Comparison of ENCODE assay signal across 8 mouse cellular contexts in genomic region chr8:94385506-94386213, GRCm38 (mm10). TPM values are rescaled to one million over a fixed set of nuclear protein-coding genes. Genes with fewer than 3 reads are reported as not detected.
DNase-seq lines count a peak whose midpoint lies in the region; ATAC-seq and TF ChIP-seq lines count a peak whose summit lies in the region.

No protein-coding gene starts in this region.

- peaks cover 17% of the 10 kb centered on the region for H3K4me1 ChIP-seq in forebrain, embryonic 12.5 days
- peaks cover 9% of the 10 kb centered on the region for H3K4me1 ChIP-seq in liver, embryonic 11.5 days (replicated peaks; ENCODE audit: control insufficient read depth, insufficient read depth, low read length)

- peak overlapping the region; percentile 85 for H3K9ac ChIP-seq in forebrain, embryonic 12.5 days
- H3K9ac ChIP-seq in liver, embryonic 11.5 days (ENCODE audit: low read depth, low read length): peak overlapping the region; percentile 96

- peaks cover 12% of the 10 kb centered on the region for H3K36me3 ChIP-seq in forebrain, embryonic 12.5 days (replicated peaks)
- peaks cover 15% of the 10 kb centered on the region for H3K36me3 ChIP-seq in liver, embryonic 11.5 days (ENCODE audit: control insufficient read depth, insufficient read depth, low read length)

- H3K9me3 ChIP-seq in forebrain, embryonic 12.5 days: no peaks in the 10 kb centered on the region
- no peaks in the 10 kb centered on the region for H3K9me3 ChIP-seq in liver, embryonic 11.5 days (ENCODE audit: control insufficient read depth, low read length)

- WGBS in forebrain, embryonic 12.5 days: 29% methylated on average over 20 of the region's 20 CpGs
- whole genome bisulfite sequencing in liver, embryonic 11.5 days: 29% methylated on average over 20 of the region's 20 CpGs

- no peak for TF ChIP-seq CTCF in gastrocnemius, adult 2 months (IDR thresholded peaks at IDR 0.05)

- intact Hi-C loops in gastrocnemius, adult 2 months (cut with DNase I): loop anchor here (2.0 kb wide), 1 partner anchor 21 kb away; no protein-coding TSS in a partner anchor
- intact Hi-C loops in gastrocnemius, postnatal 14 days (cut with DNase I; ENCODE audit: low total_unique reads): no loop called here

- peak; percentile 35 for DNase-seq in gastrocnemius, adult 2 months
- DNase-seq in gastrocnemius, postnatal 4 days (ENCODE audit: low spot score in 2 of 2): no peak
- no peak for DNase-seq in liver, embryonic 11.5 days (ENCODE audit: low spot score)
- no peak for DNase-seq in adrenal gland, adult (ENCODE audit: inconsistent age in 2 of 2, low spot score in 1 of 2)
- no peak for DNase-seq in ovary, postnatal 36 days (ENCODE audit: low spot score)
- no peak for DNase-seq in gastrocnemius, postnatal 14 days

- H3K4me2 ChIP-seq in forebrain, embryonic 12.5 days: peak overlapping the region; percentile 83
- peak overlapping the region; percentile 90 for H3K4me2 ChIP-seq in liver, embryonic 11.5 days

- peak overlapping the region; percentile 96 for H3K27ac ChIP-seq in gastrocnemius, adult 2 months
- peak overlapping the region; percentile 83 for H3K27ac ChIP-seq in forebrain, embryonic 12.5 days
- peak overlapping the region; percentile 76; the same call in 1 of the 2 replicates for H3K27ac ChIP-seq in liver, embryonic 11.5 days (ENCODE audit: low read depth, low read length)

- peak; percentile 25 for ATAC-seq in CD4-positive, CD25-positive, alpha-beta regulatory T cell, adult 4 months
- no peak for ATAC-seq in forebrain, embryonic 12.5 days (ENCODE audit: low FRiP score)
- peak; percentile 6 for ATAC-seq in liver, embryonic 11.5 days (replicated peaks; ENCODE audit: low FRiP score)

- H3K27me3 ChIP-seq in forebrain, embryonic 12.5 days: no peaks in the 10 kb centered on the region
- no peaks in the 10 kb centered on the region for H3K27me3 ChIP-seq in liver, embryonic 11.5 days (replicated peaks; ENCODE audit: control insufficient read depth, insufficient read depth, low read length)

- peak overlapping the region; percentile 77 for H3K4me3 ChIP-seq in gastrocnemius, adult 2 months
- peak overlapping the region; percentile 83 for H3K4me3 ChIP-seq in forebrain, embryonic 12.5 days (replicated peaks)
- H3K4me3 ChIP-seq in liver, embryonic 11.5 days (ENCODE audit: low read depth, low read length): peak overlapping the region; percentile 92

RNA-seq across cellular contexts. Expression of gene Herpud1, which starts 0.6 kb away (rescaled TPM):
- 100 to 1,000 TPM; 111 to 117 TPM for total RNA-seq in gastrocnemius, adult 2 months (2021)
- total RNA-seq in gastrocnemius, postnatal 4 days (2021): 10 to 100 TPM; 57.2 to 58.0 TPM
- polyA plus RNA-seq in CD4-positive, CD25-positive, alpha-beta regulatory T cell, adult 4 months (2017; shearing (Covaris generic)): 100 to 1,000 TPM; 177 to 183 TPM
- polyA plus RNA-seq in forebrain, embryonic 12.5 days (2016; fragmentation: Nextera tagmentation; extraction: Ambion mirVana): 52.0 and 58.0 TPM in 2 replicates
- 110 and 115 TPM in 2 replicates for polyA plus RNA-seq in liver, embryonic 11.5 days (2014; fragmentation: Nextera tagmentation; extraction: Ambion mirVana)
- 10 to 100 TPM; 55.1 to 75.2 TPM for total RNA-seq in gastrocnemius, postnatal 14 days (2021)

RNA-seq across cellular contexts. Expression of gene Nlrc5, which starts 48.5 kb away (rescaled TPM):
- 1 to 10 TPM in 1 of 2 experiments, under 1 TPM in 1; 0.43 to 1.1 TPM for total RNA-seq in gastrocnemius, adult 2 months (2021)
- 1 to 10 TPM in 1 of 2 experiments, under 1 TPM in 1; 0.65 to 1.8 TPM for total RNA-seq in gastrocnemius, postnatal 4 days (2021)
- 100 to 1,000 TPM; 186 to 214 TPM for polyA plus RNA-seq in CD4-positive, CD25-positive, alpha-beta regulatory T cell, adult 4 months (2017; shearing (Covaris generic))
- polyA plus RNA-seq in forebrain, embryonic 12.5 days (2016; fragmentation: Nextera tagmentation; extraction: Ambion mirVana): 0.12 and 0.13 TPM in 2 replicates
- not detected in 2 replicates for polyA plus RNA-seq in liver, embryonic 11.5 days (2014; fragmentation: Nextera tagmentation; extraction: Ambion mirVana)
- under 1 TPM; 0.13 to 0.41 TPM for total RNA-seq in gastrocnemius, postnatal 14 days (2021)

RNA-seq across cellular contexts. Expression of gene Slc12a3, which starts 56.7 kb away (rescaled TPM):
- total RNA-seq in gastrocnemius, adult 2 months (2021): not detected
- under 1 TPM in 1 of 2 experiments, not detected in 1; 0.10 TPM for total RNA-seq in gastrocnemius, postnatal 4 days (2021)
- under 1 TPM in 1 of 2 experiments, not detected in 1; 0.19 TPM for polyA plus RNA-seq in CD4-positive, CD25-positive, alpha-beta regulatory T cell, adult 4 months (2017; shearing (Covaris generic))
- polyA plus RNA-seq in forebrain, embryonic 12.5 days (2016; fragmentation: Nextera tagmentation; extraction: Ambion mirVana): 0.10 TPM in 1 of 2 replicates, not detected in the other
- polyA plus RNA-seq in liver, embryonic 11.5 days (2014; fragmentation: Nextera tagmentation; extraction: Ambion mirVana): not detected in 2 replicates
- not detected for total RNA-seq in gastrocnemius, postnatal 14 days (2021)
